Mouse (Mus musculus) lung, embryonic 15.5 days (tissue): ENCODE data around the gene Zfp541. TPM values are rescaled to one million over a fixed set of nuclear protein-coding genes. Genes with fewer than 3 reads are reported as not detected.

Source experiments
- ATAC-seq: fragments of 200-750 bp; cut with Nextera tagmentation; 2 replicates; pipeline ENCODE4 v1.8.0; 2017; ENCODE audit warnings: moderate number of reproducible peaks, borderline replicate concordance; ENCODE audit not compliant: low FRiP score, low TSS enrichment; ENCODE audit errors: extremely low read depth
- H3K27ac ChIP-seq: fragments of 300-500 bp; sonication (generic); 2 replicates; pipeline ENCODE4 v1.5.1; 2015; ENCODE audit warnings: moderate library complexity, mild to moderate bottlenecking, inconsistent platforms
- H3K27me3 ChIP-seq: fragments of 300-500 bp; sonication (generic); 2 replicates; pipeline ENCODE4 v1.6.1; 2015; ENCODE audit warnings: inconsistent platforms
- H3K36me3 ChIP-seq: fragments of 300-500 bp; sonication (generic); 2 replicates; pipeline ENCODE4 v1.6.1; 2015; ENCODE audit warnings: inconsistent platforms
- H3K4me1 ChIP-seq: fragments of 300-500 bp; sonication (generic); 2 replicates; pipeline ENCODE4 v1.6.1; 2015; ENCODE audit warnings: inconsistent platforms
- H3K4me2 ChIP-seq: fragments of 300-500 bp; sonication (generic); 2 replicates; pipeline ENCODE4 v1.6.1; 2015; ENCODE audit warnings: inconsistent platforms, mild to moderate bottlenecking, moderate library complexity
- H3K4me3 ChIP-seq: fragments of 300-500 bp; sonication (generic); 2 replicates; pipeline ENCODE4 v1.5.1; 2015; ENCODE audit warnings: mild to moderate bottlenecking, inconsistent platforms
- H3K9ac ChIP-seq: fragments of 300-500 bp; sonication (generic); 2 replicates; pipeline ENCODE4 v1.6.1; 2015; ENCODE audit warnings: inconsistent platforms
- H3K9me3 ChIP-seq: fragments of 300-500 bp; sonication (generic); 2 replicates; pipeline ENCODE4 v1.6.1; 2016; ENCODE audit warnings: inconsistent platforms
- WGBS: fragments of 180-500 bp; shearing (Covaris S2); methylation state at CpG from one replicate; pipeline ENCODE4 v1.1.7; 2015; 5-methylcytosine and 5-hydroxymethylcytosine counted together
- polyA plus RNA-seq: library from polyadenylated mRNA; unstranded; fragments of >200 nt; fragmentation: Nextera tagmentation; extraction: Ambion mirVana; gene quantifications from 2 replicates; pipeline ENCODE4 v1.2.1, GENCODE M21; 2015

The Zfp541 gene
- polyA plus RNA-seq, result 0.04 TPM in 1 of 2 replicates, not detected in the other

GRCm38 (mm10) chr7:16061219-16062098, at the start of gene Zfp541:
Zfp541 (plus strand) TSS chr7:16061814.
- 41% methylated on average over 72 of the region's 80 CpGs for WGBS
- Histone ChIP-seq H3K36me3 (no peaks in the 10 kb centered on the region), H3K9me3 (no peaks in the 10 kb centered on the region), H3K9ac (no peak within 1 kb of the TSS), H3K4me2 (peak within 1 kb of the TSS; percentile 23; the same call in 1 of the 2 replicates), H3K4me3 (0 out of 2 replicates have a peak within 1 kb of the TSS, but pooled peaks have one; percentile 5), H3K27ac (no peak within 1 kb of the TSS), H3K27me3 (peaks cover 23% of the 10 kb centered on the region), H3K4me1 (no peaks in the 10 kb centered on the region)
- peak; percentile 57; the same call in 1 of the 2 replicates for ATAC-seq

- no peaks in the 10 kb centered on the region for H3K4me1 ChIP-seq
- no peak for ATAC-seq
- no peak overlapping the region for H3K4me3 ChIP-seq
Measured at GRCm38 (mm10) chr7:16012576-16013263, 48.9 kb upstream of the Zfp541 start.

GRCm38 (mm10) chr7:16013722-16014275, 47.8 kb upstream of the Zfp541 start:
- Histone ChIP-seq H3K4me1 (peaks cover 2% of the 10 kb centered on the region; the same call in 1 of the 2 replicates), H3K9me3 (no peaks in the 10 kb centered on the region), H3K4me2 (no peak overlapping the region), H3K9ac (no peak overlapping the region), H3K36me3 (0 out of 2 replicates have a peak, but pooled peaks cover 2% of the 10 kb centered on the region), H3K27me3 (no peaks in the 10 kb centered on the region), H3K27ac (no peak overlapping the region), H3K4me3 (no peak overlapping the region)
- WGBS, result 74% methylated on average over 5 of the region's 5 CpGs
- no peak for ATAC-seq

More at GRCm38 (mm10) chr7:16012576-16013263, 48.9 kb upstream of the Zfp541 start:
- H3K9ac ChIP-seq, result no peak overlapping the region
- H3K27ac ChIP-seq, result no peak overlapping the region
- no peaks in the 10 kb centered on the region for H3K27me3 ChIP-seq
- no peak overlapping the region for H3K4me2 ChIP-seq
- 0 out of 2 replicates have a peak, but pooled peaks cover 2% of the 10 kb centered on the region for H3K36me3 ChIP-seq
- H3K9me3 ChIP-seq, result no peaks in the 10 kb centered on the region
- 73% methylated on average over 11 of the region's 11 CpGs for WGBS

GRCm38 (mm10) chr7:16014521-16015175, 47.0 kb upstream of the Zfp541 start:
- H3K4me3 ChIP-seq, result no peak overlapping the region
- no peaks in the 10 kb centered on the region for H3K9me3 ChIP-seq
- H3K36me3 ChIP-seq, result 0 out of 2 replicates have a peak, but pooled peaks cover 2% of the 10 kb centered on the region
- H3K27me3 ChIP-seq, result no peaks in the 10 kb centered on the region
- 86% methylated on average over 8 of the region's 8 CpGs for WGBS
- ATAC-seq, result no peak
- H3K9ac ChIP-seq, result no peak overlapping the region
- peaks cover 3% of the 10 kb centered on the region; the same call in 1 of the 2 replicates for H3K4me1 ChIP-seq
- H3K27ac ChIP-seq, result no peak overlapping the region
- no peak overlapping the region for H3K4me2 ChIP-seq

- Histone ChIP-seq H3K36me3 (0 out of 2 replicates have a peak, but pooled peaks cover 2% of the 10 kb centered on the region), H3K27ac (no peak overlapping the region), H3K4me3 (no peak overlapping the region), H3K9ac (no peak overlapping the region), H3K9me3 (no peaks in the 10 kb centered on the region), H3K4me1 (peaks cover 3% of the 10 kb centered on the region; the same call in 1 of the 2 replicates), H3K4me2 (no peak overlapping the region), H3K27me3 (no peaks in the 10 kb centered on the region)
- WGBS, result 78% methylated on average over 5 of the region's 5 CpGs
- ATAC-seq, result no peak
Measured at GRCm38 (mm10) chr7:16015384-16015783, 46.2 kb upstream of the Zfp541 start.

- Histone ChIP-seq H3K4me1 (peaks cover 7% of the 10 kb centered on the region; the same call in 1 of the 2 replicates), H3K27me3 (no peaks in the 10 kb centered on the region), H3K4me3 (no peak overlapping the region), H3K36me3 (no peaks in the 10 kb centered on the region), H3K9ac (no peak overlapping the region), H3K27ac (peak overlapping the region; percentile 54), H3K4me2 (no peak overlapping the region), H3K9me3 (no peaks in the 10 kb centered on the region)
- peak; percentile 68 for ATAC-seq
- WGBS, result 59% methylated on average over 9 of the region's 9 CpGs
Measured at GRCm38 (mm10) chr7:16018016-16018810, 43.4 kb upstream of the Zfp541 start.

- 76% methylated on average over 5 of the region's 5 CpGs for WGBS
- peaks cover 7% of the 10 kb centered on the region; the same call in 1 of the 2 replicates for H3K4me1 ChIP-seq
- no peaks in the 10 kb centered on the region for H3K9me3 ChIP-seq
- H3K27ac ChIP-seq, result 0 out of 2 replicates have a peak overlapping the region, but pooled peaks have one; percentile 30
- H3K9ac ChIP-seq, result no peak overlapping the region
- no peaks in the 10 kb centered on the region for H3K36me3 ChIP-seq
- ATAC-seq, result no peak
- no peak overlapping the region for H3K4me2 ChIP-seq
- no peaks in the 10 kb centered on the region for H3K27me3 ChIP-seq
- H3K4me3 ChIP-seq, result no peak overlapping the region
Measured at GRCm38 (mm10) chr7:16019256-16020094, 42.1 kb upstream of the Zfp541 start.

- no peak overlapping the region for H3K9ac ChIP-seq
- H3K4me3 ChIP-seq, result no peak overlapping the region
- 90% methylated on average over 8 of the region's 8 CpGs for WGBS
- H3K4me1 ChIP-seq, result peaks cover 8% of the 10 kb centered on the region; the same call in 1 of the 2 replicates
- 0 out of 2 replicates have a peak, but pooled peaks cover 4% of the 10 kb centered on the region for H3K36me3 ChIP-seq
- no peaks in the 10 kb centered on the region for H3K9me3 ChIP-seq
- H3K4me2 ChIP-seq, result no peak overlapping the region
- H3K27me3 ChIP-seq, result no peaks in the 10 kb centered on the region
- no peak for ATAC-seq
- no peak overlapping the region for H3K27ac ChIP-seq
Measured at GRCm38 (mm10) chr7:16024603-16025222, 36.9 kb upstream of the Zfp541 start.

- Histone ChIP-seq H3K9ac (no peak overlapping the region), H3K4me3 (no peak overlapping the region)
Measured at GRCm38 (mm10) chr7:16028102-16028927, 33.3 kb upstream of the Zfp541 start.

More at GRCm38 (mm10) chr7:16028102-16028927, 33.3 kb upstream of the Zfp541 start:
- no peaks in the 10 kb centered on the region for H3K9me3 ChIP-seq
- no peak overlapping the region for H3K4me2 ChIP-seq
- H3K36me3 ChIP-seq, result 0 out of 2 replicates have a peak, but pooled peaks cover 15% of the 10 kb centered on the region
- peaks cover 4% of the 10 kb centered on the region; the same call in 1 of the 2 replicates for H3K4me1 ChIP-seq
- ATAC-seq, result 0 out of 2 replicates have a peak, but pooled peaks have one; percentile 42
- no peaks in the 10 kb centered on the region for H3K27me3 ChIP-seq
- WGBS, result 80% methylated on average over 6 of the region's 6 CpGs
- no peak overlapping the region for H3K27ac ChIP-seq
